Mouse (Mus musculus) CH12.LX (cell line): Measurements from ENCODE around the gene Slco1a4. TPM values are rescaled to one million over a fixed set of nuclear protein-coding genes. Genes with fewer than 3 reads are reported as not detected.

Experiments used
- DNase-seq: peaks from one replicate; pipeline ENCODE4 v3.0.0-alpha.2; 2013; ENCODE audit errors: extremely low read depth
- H3K27ac ChIP-seq: 2 replicates; pipeline ENCODE4 v1.5.1; 2012; ENCODE audit warnings: low read depth, mild to moderate bottlenecking, control low read depth, moderate library complexity; ENCODE audit not compliant: insufficient read depth
- H3K27me3 ChIP-seq: replicated peaks from 2 replicates; pipeline ENCODE3; 2012; ENCODE audit warnings: inconsistent platforms
- H3K36me3 ChIP-seq, 2 experiments: replicated peaks in 1 of 2; 2 replicates each; pipeline versions ENCODE3 to v1.6.1; 2012; ENCODE audit warnings: inconsistent platforms in 1 of 2, low read length in 1 of 2, mild to moderate bottlenecking in 1 of 2, mixed read lengths in 1 of 2, moderate library complexity in 1 of 2; ENCODE audit not compliant: control insufficient read depth in 1 of 2, insufficient read depth in 1 of 2
- H3K4me1 ChIP-seq, 2 experiments: 2 replicates each; pipeline ENCODE4 v1.6.1; 2012; ENCODE audit warnings: inconsistent platforms in 1 of 2, moderate library complexity in 1 of 2; ENCODE audit not compliant: insufficient read depth in 2 of 2, control insufficient read depth in 1 of 2
- H3K4me2 ChIP-seq: 2 replicates; pipeline ENCODE4 v1.6.1; 2012; ENCODE audit warnings: low read depth, mild to moderate bottlenecking, control low read depth; ENCODE audit not compliant: poor library complexity, insufficient read depth, severe bottlenecking
- H3K4me3 ChIP-seq, 3 experiments: fragments of 150-350 bp in 1 of 3; sonication (generic) in 1 of 3; replicated peaks in 1 of 3; 2 replicates each; pipeline versions ENCODE3 to v1.5.1; 2011 to 2012; ENCODE audit warnings: low read depth in 2 of 3, low read length in 2 of 3, mild to moderate bottlenecking in 2 of 3, moderate library complexity in 2 of 3, control low read depth in 1 of 3, improper control_type of control experiment in 1 of 3, inconsistent platforms in 1 of 3, mixed read lengths in 1 of 3; ENCODE audit not compliant: poor library complexity in 1 of 3
- H3K79me2 ChIP-seq: replicated peaks from 2 replicates; pipeline ENCODE4 v1.6.1; 2012; ENCODE audit warnings: mild to moderate bottlenecking, moderate library complexity; ENCODE audit not compliant: control insufficient read depth, poor library complexity, insufficient read depth, severe bottlenecking; ENCODE audit errors: extremely low read depth
- H3K9ac ChIP-seq: 2 replicates; pipeline ENCODE4 v1.6.1; 2012; ENCODE audit warnings: low read depth, mild to moderate bottlenecking, control low read depth, moderate library complexity; ENCODE audit not compliant: insufficient read depth
- H3K9me3 ChIP-seq: replicated peaks from 2 replicates; pipeline ENCODE3; 2012; ENCODE audit warnings: low read length, inconsistent platforms, mixed read lengths
- CHD1 ChIP-seq: IDR thresholded peaks from 2 replicates; pipeline ENCODE4 v1.6.1; 2012; ENCODE audit warnings: low read depth, low read length, improper control_type of control experiment, inconsistent platforms
- CTCF ChIP-seq, 2 experiments: IDR thresholded peaks in 1 of 2; conservative IDR thresholded peaks in 1 of 2; 2 replicates each; pipeline ENCODE4 v1.5.1; 2011 to 2012; ENCODE audit warnings: low read depth in 2 of 2, low read length in 2 of 2, improper control_type of control experiment in 1 of 2, inconsistent platforms in 1 of 2, mild to moderate bottlenecking in 1 of 2, moderate library complexity in 1 of 2
- PAX5 ChIP-seq: IDR thresholded peaks from 2 replicates; pipeline ENCODE4 v1.6.1; 2012; ENCODE audit warnings: low read length, inconsistent platforms, mixed read lengths
- POLR2A ChIP-seq: IDR thresholded peaks from 2 replicates; pipeline ENCODE4 v1.6.1; 2011; ENCODE audit warnings: low read depth, mild to moderate bottlenecking, improper control_type of control experiment, low read length
- USF1 ChIP-seq: IDR thresholded peaks from 2 replicates; pipeline ENCODE4 v1.6.1; 2014; ENCODE audit warnings: low read depth, mild to moderate bottlenecking, inconsistent platforms, low read length, improper control_type of control experiment
- ZMIZ1 ChIP-seq: IDR thresholded peaks from 2 replicates; pipeline ENCODE4 v1.6.1; 2012; ENCODE audit warnings: low read depth, mild to moderate bottlenecking, inconsistent platforms, low read length, improper control_type of control experiment
- dilution Hi-C: fragments of 300-500 bp; cut with MboI; formaldehyde crosslinking; loops from 2 replicates; pipeline ENCODE4 v1.14.3; 2020; ENCODE audit warnings: low sequenced_read_pairs; ENCODE audit not compliant: extremely low pct_unique_long_range_greater_than_20kb, extremely low pct_ligation_motif_present
- in situ Hi-C: fragments of 300-500 bp; cut with MboI; formaldehyde crosslinking; loops from 3 replicates; pipeline ENCODE4 v1.14.3; 2019; ENCODE audit warnings: low sequenced_read_pairs, low pct_ligation_motif_present, low pct_unique_long_range_greater_than_20kb, mixed read lengths
- polyA plus RNA-seq: library from polyadenylated mRNA; unstranded; fragments of >175 nt; gene quantifications from 2 replicates; pipeline ENCODE4 v1.2.1, GENCODE M21; 2012; ENCODE audit warnings: low read depth; ENCODE audit not compliant: insufficient read length
- total RNA-seq, 2 experiments: library from RNA; depleted of rRNA; stranded (reverse); fragments of 300-350 nt in 1 of 2; fragments of >200 nt in 1 of 2; gene quantifications; 2 replicates each; pipeline ENCODE4 v1.2.3; 2012 to 2014

Slco1a4 gene
- total and polyA plus RNA-seq, 3 experiments = not detected

GRCm38 (mm10) chr6:141773710-141774109 is 82.3 kb downstream of the Slco1a4 start, which contains the start of gene Gm5724:
TSS of gene Gm5724 (minus strand) at chr6:141773810.
- no peak within 1 kb of the TSS for H3K4me3 ChIP-seq
- dilution Hi-C loops (no loop called here), in situ Hi-C loops (no loop called here)
- H3K4me1 ChIP-seq = no peaks in the 10 kb centered on the region
- H3K9ac ChIP-seq = no peak within 1 kb of the TSS
- no peak for TF ChIP-seq ZMIZ1
- no peak for TF ChIP-seq PAX5
- no peak for TF ChIP-seq POLR2A
- no peak for TF ChIP-seq CTCF (conservative IDR thresholded peaks at IDR 0.05 in 1 of 2, IDR thresholded peaks at IDR 0.05 in 1 of 2; ENCODE audit: low read depth in 2 of 2, low read length in 2 of 2)
- TF ChIP-seq CHD1 = no peak
- no peak for TF ChIP-seq USF1
- H3K27ac ChIP-seq = no peak within 1 kb of the TSS
- no peak within 1 kb of the TSS for H3K4me2 ChIP-seq
- no peak for DNase-seq
- H3K79me2 ChIP-seq = no peaks in the 10 kb centered on the region
- no peaks in the 10 kb centered on the region for H3K36me3 ChIP-seq
- H3K27me3 ChIP-seq = no peaks in the 10 kb centered on the region
- H3K9me3 ChIP-seq = peaks cover 33% of the 10 kb centered on the region

Other genes starting within 250 kb of the Slco1a4 start
- not detected in 2 replicates for gene Slco1b2, start 226.7 kb downstream of the Slco1a4 start, total RNA-seq (2012; rRNA removed)
- gene Slco1b2, start 226.7 kb downstream of the Slco1a4 start, total RNA-seq (2014; rRNA removed) = 0.11 TPM in 1 of 2 replicates, not detected in the other
- gene Slco1b2, start 226.7 kb downstream of the Slco1a4 start, polyA plus RNA-seq = not detected in 2 replicates
- gene Gm5724, start 82.4 kb downstream of the Slco1a4 start, total RNA-seq (2012; rRNA removed) = not detected in 2 replicates
- not detected in 2 replicates for gene Gm5724, start 82.4 kb downstream of the Slco1a4 start, total RNA-seq (2014; rRNA removed)
- not detected in 2 replicates for gene Gm5724, start 82.4 kb downstream of the Slco1a4 start, polyA plus RNA-seq
- gene Slco1a1, start 90.8 kb upstream of the Slco1a4 start, total RNA-seq (2012; rRNA removed) = not detected in 2 replicates
- gene Slco1a1, start 90.8 kb upstream of the Slco1a4 start, total RNA-seq (2014; rRNA removed) = not detected in 2 replicates
- gene Slco1a1, start 90.8 kb upstream of the Slco1a4 start, polyA plus RNA-seq = not detected in 2 replicates
- not detected in 2 replicates for gene Gm6614, start 155.2 kb upstream of the Slco1a4 start, total RNA-seq (2012; rRNA removed)
- not detected in 2 replicates for gene Gm6614, start 155.2 kb upstream of the Slco1a4 start, total RNA-seq (2014; rRNA removed)
- not detected in 2 replicates for gene Gm6614, start 155.2 kb upstream of the Slco1a4 start, polyA plus RNA-seq